Mouse (Mus musculus) G1E (cell line): ENCODE measurements around the gene Wdfy3. TPM values are rescaled to one million over a fixed set of nuclear protein-coding genes. Genes with fewer than 3 reads are reported as not detected.
"Not testable (repeated sequence)": the region's sequence is repeated elsewhere in the genome, so short reads cannot be mapped to it uniquely, and the experiment has no call there.

ENCODE experiments used
- ATAC-seq: 2 replicates; pipeline ENCODE4 v1.8.0; 2016; ENCODE audit warnings: mild to moderate bottlenecking; ENCODE audit not compliant: insufficient number of reproducible peaks, poor library complexity, low FRiP score, severe bottlenecking; ENCODE audit errors: extremely low read depth
- DNase-seq: peaks from one replicate; pipeline ENCODE4 v3.0.0; 2012; ENCODE audit warnings: low spot score
- H3K27me3 ChIP-seq: 2 replicates; pipeline ENCODE4 v1.6.1; 2012; ENCODE audit warnings: mild to moderate bottlenecking, low read length, inconsistent platforms; ENCODE audit not compliant: insufficient read depth
- H3K36me3 ChIP-seq: replicated peaks from 2 replicates; pipeline ENCODE3; 2012; ENCODE audit warnings: mild to moderate bottlenecking, inconsistent platforms
- H3K4me1 ChIP-seq: 2 replicates; pipeline ENCODE4 v1.6.1; 2012; ENCODE audit warnings: low read depth, low read length, inconsistent platforms, mixed read lengths; ENCODE audit not compliant: insufficient read depth
- H3K4me3 ChIP-seq: 2 replicates; pipeline ENCODE4 v1.5.1; 2012; ENCODE audit warnings: low read depth, mild to moderate bottlenecking, inconsistent platforms, low read length, moderate library complexity, mixed read lengths
- H3K9me3 ChIP-seq: replicated peaks from 2 replicates; pipeline ENCODE4 v1.6.1; 2012; ENCODE audit warnings: inconsistent platforms
- CTCF ChIP-seq: IDR thresholded peaks from 2 replicates; pipeline ENCODE4 v1.5.1; 2012; ENCODE audit warnings: low read depth, low read length, inconsistent platforms, mixed read lengths
- GATA1 ChIP-seq: IDR thresholded peaks from 2 replicates; pipeline ENCODE4 v1.6.1; 2012; ENCODE audit warnings: borderline replicate concordance, low read length, inconsistent platforms, mixed read lengths
- GATA2 ChIP-seq: IDR thresholded peaks from 2 replicates; pipeline ENCODE4 v1.6.1; 2012; ENCODE audit warnings: low read depth, low read length, inconsistent platforms, borderline replicate concordance
- POLR2AphosphoS5 ChIP-seq: IDR thresholded peaks from 2 replicates; pipeline ENCODE4 v1.6.1; 2012; ENCODE audit warnings: low read depth, low read length, inconsistent platforms; ENCODE audit not compliant: insufficient replicate concordance
- TAL1 ChIP-seq: conservative IDR thresholded peaks from 2 replicates; pipeline ENCODE4 v1.6.1; 2012; ENCODE audit warnings: low read depth, low read length, inconsistent platforms, mixed read lengths
- polyA plus RNA-seq: library from polyadenylated mRNA; stranded (reverse); fragments of >175 nt; gene quantifications from 2 replicates; pipeline ENCODE4 v1.2.3, GENCODE M21; 2012
- total RNA-seq, 2 experiments: library from RNA; stranded (forward) in 1 of 2; stranded (reverse) in 1 of 2; fragments of 200-1000 nt in 1 of 2; fragments of >200 nt in 1 of 2; fragmentation: Nextera tagmentation in 1 of 2; gene quantifications; 2 replicates each; pipeline ENCODE4 v1.2.3; 2014 to 2017

Gene Wdfy3
- total and polyA plus RNA-seq, 3 experiments: 0.05 TPM; not detected in 2

DNA sequence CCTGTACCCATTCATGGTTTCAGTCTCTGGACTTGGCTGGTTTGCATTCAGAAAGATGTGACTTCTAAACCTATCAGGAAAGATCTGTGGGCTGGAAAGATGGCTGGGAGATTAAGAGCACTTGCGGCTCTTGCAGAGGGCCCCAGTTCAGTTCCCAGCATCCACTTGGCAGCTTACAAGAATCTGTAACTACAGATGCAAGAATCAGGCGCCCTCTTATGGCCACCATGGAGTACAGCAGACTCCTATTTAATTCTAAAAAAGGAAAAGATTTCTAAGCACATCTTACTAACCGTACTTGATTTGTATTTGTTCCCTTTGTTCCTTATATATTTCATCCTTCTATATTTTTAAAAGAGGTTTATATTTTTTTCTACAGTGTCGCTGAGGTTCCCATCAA lies 137.7 kb downstream of the Wdfy3 start:
- Histone ChIP-seq H3K9me3 (peaks cover 57% of the 10 kb centered on the region), H3K4me3 (no peak overlapping the region), H3K4me1 (no peaks in the 10 kb centered on the region), H3K27me3 (no peaks in the 10 kb centered on the region), H3K36me3 (no peaks in the 10 kb centered on the region)
- TF ChIP-seq POLR2AphosphoS5 (no peak), GATA1 (no peak), TAL1 (no peak), CTCF (no peak), GATA2 (no peak)
- no peak for ATAC-seq
- no peak for DNase-seq

DNA sequence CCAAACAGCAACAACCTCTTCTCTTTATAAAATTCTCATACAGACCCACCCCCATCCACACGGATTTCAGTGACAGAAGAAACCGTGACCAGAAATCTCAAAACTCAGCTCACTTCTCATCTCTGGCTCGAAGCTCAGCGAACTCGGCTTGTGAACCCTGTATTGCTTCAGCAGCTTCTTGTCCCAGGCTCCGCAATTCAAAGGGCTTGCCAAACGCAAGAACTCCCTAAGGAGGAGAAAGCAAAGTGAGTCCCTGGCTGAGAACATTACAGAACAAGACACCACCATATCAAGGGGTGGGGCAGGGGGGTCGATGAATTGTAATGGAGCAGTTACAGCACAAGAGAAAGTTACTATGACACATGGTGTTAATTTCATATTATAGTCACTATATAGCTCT lies 143.4 kb downstream of the Wdfy3 start:
- no peaks in the 10 kb centered on the region for H3K36me3 ChIP-seq
- no peak overlapping the region for H3K4me3 ChIP-seq
- H3K9me3 ChIP-seq: peaks cover 70% of the 10 kb centered on the region
- ATAC-seq (no peak), DNase-seq (no peak)
- no peaks in the 10 kb centered on the region for H3K27me3 ChIP-seq
- no peaks in the 10 kb centered on the region for H3K4me1 ChIP-seq
- no peak for TF ChIP-seq TAL1
- no peak for TF ChIP-seq CTCF
- no peak for TF ChIP-seq GATA2
- TF ChIP-seq POLR2AphosphoS5: no peak
- TF ChIP-seq GATA1: no peak

DNA sequence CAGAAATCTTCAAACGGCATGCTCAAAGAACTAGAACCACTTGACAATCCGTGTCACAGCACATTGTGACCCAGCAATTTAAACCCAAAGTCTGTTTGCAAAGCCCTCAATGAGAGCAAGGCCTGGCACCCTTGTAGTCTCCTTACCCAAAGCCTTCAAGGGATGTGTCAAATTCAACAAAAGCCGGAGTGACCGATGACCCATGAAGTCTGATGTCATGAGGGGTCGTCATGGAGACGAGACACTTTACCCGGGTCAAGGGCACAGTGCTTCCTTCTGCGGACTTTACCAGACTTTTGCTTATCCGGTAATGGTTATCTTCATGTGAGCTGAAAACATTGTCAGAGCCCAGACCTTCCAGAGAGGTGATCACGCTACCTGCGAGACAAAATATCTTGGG lies 146.0 kb downstream of the Wdfy3 start:
- DNase-seq (no peak), ATAC-seq (no peak)
- H3K4me1 ChIP-seq: no peaks in the 10 kb centered on the region
- no peak overlapping the region for H3K4me3 ChIP-seq
- peaks cover 71% of the 10 kb centered on the region for H3K9me3 ChIP-seq
- H3K27me3 ChIP-seq: no peaks in the 10 kb centered on the region
- no peaks in the 10 kb centered on the region for H3K36me3 ChIP-seq
- TF ChIP-seq GATA2: no peak
- no peak for TF ChIP-seq POLR2AphosphoS5
- no peak for TF ChIP-seq CTCF
- no peak for TF ChIP-seq GATA1
- TF ChIP-seq TAL1: no peak

DNA sequence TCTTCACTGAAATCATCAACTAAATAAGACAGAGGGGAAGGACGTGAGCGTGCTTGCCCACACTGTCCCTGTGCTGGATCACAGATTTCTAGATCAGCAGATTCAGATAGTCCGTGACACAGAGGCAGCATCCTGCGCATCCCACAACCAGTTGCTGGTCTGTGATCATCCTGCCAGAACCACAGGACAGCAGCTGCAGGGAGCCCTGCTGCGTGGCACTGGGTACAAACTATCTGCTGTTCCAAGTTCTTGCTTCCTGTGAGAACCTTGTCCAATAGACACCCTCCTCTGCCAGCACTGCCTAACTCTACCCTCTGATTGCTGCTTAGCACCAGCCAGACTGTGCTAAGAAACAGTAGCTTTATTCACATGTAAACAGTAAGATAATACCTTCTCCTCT lies 150.2 kb downstream of the Wdfy3 start:
- DNase-seq (no peak), ATAC-seq (no peak)
- TF ChIP-seq GATA2: no peak
- TF ChIP-seq CTCF: no peak
- TF ChIP-seq TAL1: no peak
- no peak for TF ChIP-seq GATA1
- TF ChIP-seq POLR2AphosphoS5: no peak
- Histone ChIP-seq H3K9me3 (peaks cover 70% of the 10 kb centered on the region), H3K4me1 (no peaks in the 10 kb centered on the region), H3K4me3 (no peak overlapping the region), H3K36me3 (no peaks in the 10 kb centered on the region), H3K27me3 (no peaks in the 10 kb centered on the region)

DNA sequence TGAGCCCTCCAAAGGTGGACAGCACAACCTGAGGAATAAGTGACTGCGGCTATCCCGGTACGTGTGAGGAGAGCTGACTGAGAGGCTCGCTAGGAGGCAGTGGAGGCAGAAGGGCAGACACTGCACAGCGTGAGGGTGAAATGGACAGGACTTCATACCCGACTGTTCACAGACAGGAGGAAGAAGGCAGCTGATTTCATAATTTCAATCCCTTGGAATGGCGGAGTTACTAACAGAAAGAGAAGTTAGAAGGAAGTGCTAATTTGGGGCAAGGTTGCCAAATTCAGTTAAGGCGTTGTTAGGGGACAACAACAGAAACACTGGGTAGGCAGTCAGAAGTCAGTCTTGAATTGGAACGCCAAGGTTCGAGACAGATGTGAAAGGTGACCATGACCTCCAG lies 160.3 kb downstream of the Wdfy3 start:
- no peak overlapping the region for H3K4me3 ChIP-seq
- H3K9me3 ChIP-seq: peaks cover 52% of the 10 kb centered on the region
- ATAC-seq (no peak), DNase-seq (no peak)
- no peaks in the 10 kb centered on the region for H3K27me3 ChIP-seq
- H3K36me3 ChIP-seq: no peaks in the 10 kb centered on the region
- TF ChIP-seq CTCF (no peak), GATA1 (no peak), TAL1 (no peak), POLR2AphosphoS5 (no peak)
- H3K4me1 ChIP-seq: no peaks in the 10 kb centered on the region

DNA sequence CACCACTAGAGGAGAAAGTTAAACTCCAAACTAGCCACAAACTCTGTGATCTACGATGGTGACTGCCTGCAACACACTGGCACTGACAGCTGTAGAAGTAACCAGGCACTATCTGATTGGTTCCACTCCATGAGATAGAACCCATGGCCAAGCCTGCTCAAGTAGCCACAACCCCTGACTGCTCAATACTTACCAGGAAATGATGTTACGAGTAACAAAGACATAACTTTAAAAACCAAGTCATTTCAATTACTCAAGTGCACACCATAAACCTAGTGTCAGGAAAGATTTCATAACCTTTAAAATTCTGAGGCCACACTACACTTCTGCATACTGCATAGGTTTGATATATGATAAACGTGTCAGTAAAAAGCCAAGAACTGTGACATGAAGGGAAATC lies 164.1 kb downstream of the Wdfy3 start:
- Histone ChIP-seq H3K9me3 (peaks cover 49% of the 10 kb centered on the region), H3K27me3 (no peaks in the 10 kb centered on the region), H3K36me3 (no peaks in the 10 kb centered on the region), H3K4me3 (no peak overlapping the region), H3K4me1 (no peaks in the 10 kb centered on the region)
- no peak for ATAC-seq
- no peak for DNase-seq
- TF ChIP-seq CTCF (no peak), GATA2 (no peak), POLR2AphosphoS5 (no peak), TAL1 (no peak), GATA1 (no peak)

DNA sequence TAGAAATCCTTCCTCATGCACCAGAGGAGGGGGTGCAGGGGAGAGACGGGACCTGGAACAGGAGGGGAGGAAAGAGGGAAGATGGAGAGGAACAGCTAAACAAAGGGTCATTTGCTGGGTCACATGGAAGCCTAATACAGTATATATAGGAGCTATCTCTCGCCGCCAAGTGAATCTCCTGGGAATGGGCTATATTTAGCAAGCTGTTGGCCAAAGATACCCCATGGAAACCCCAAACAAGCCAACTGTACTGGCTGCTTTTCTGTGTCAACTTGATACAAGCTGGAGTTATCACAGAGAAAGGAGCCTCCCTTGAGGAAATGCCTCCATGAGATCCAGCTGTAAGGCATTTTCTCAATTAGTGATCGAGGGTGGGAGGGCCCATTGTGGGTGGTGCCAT lies 164.9 kb downstream of the Wdfy3 start:
- not testable (repeated sequence) for ATAC-seq, H3K36me3 ChIP-seq, H3K27me3 ChIP-seq, DNase-seq, H3K4me3 ChIP-seq, H3K4me1 ChIP-seq
- peaks cover 50% of the 10 kb centered on the region for H3K9me3 ChIP-seq
